Mouse (Mus musculus): Measurements from ENCODE around the gene Etnk1.
"Not testable (repeated sequence)": the region's sequence is repeated elsewhere in the genome, so short reads cannot be mapped to it uniquely, and the experiment has no call there.

The Etnk1 gene

GRCm38 (mm10) chr6:143170166-143170960 lies 3.3 kb downstream of the Etnk1 start:
- DNase-seq (ENCODE audit: low read depth in 2 of 2, low spot score in 2 of 2), result no peak

- no peak for DNase-seq (ENCODE audit: low read depth in 2 of 2, low spot score in 2 of 2)
Observed at GRCm38 (mm10) chr6:143171066-143171465, 4.0 kb downstream of the Etnk1 start.

- peak in 1 of 2 experiments; percentile 28 for DNase-seq (ENCODE audit: low read depth in 2 of 2, low spot score in 2 of 2)
Observed at GRCm38 (mm10) chr6:143171781-143172465, 4.9 kb downstream of the Etnk1 start.

DNA sequence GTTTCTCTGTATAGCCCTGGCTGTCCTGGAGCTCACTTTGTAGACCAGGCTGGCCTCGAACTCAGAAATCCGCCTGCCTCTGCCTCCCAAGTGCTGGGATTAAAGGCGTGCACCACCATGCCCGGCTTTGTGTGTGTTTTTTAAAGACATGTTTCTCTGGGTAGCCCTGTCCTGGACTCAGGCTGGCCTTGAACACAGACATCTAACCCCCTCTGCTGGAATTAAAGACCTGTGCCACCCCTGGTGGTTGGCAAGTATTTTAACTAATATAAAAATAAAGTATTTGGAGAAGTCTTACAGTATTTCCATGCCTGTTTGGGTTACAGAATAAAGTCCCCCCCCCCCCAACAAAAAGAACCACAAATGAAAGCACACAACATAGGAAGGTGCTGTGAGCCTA lies 5.7 kb downstream of the Etnk1 start:
- DNase-seq (ENCODE audit: low read depth in 2 of 2, low spot score in 2 of 2), result not testable (repeated sequence)

- no peak for DNase-seq (ENCODE audit: low read depth in 2 of 2, low spot score in 2 of 2)
Observed at GRCm38 (mm10) chr6:143174226-143174625, 7.2 kb downstream of the Etnk1 start.

- DNase-seq (ENCODE audit: low read depth in 2 of 2, low spot score in 2 of 2), result peak; percentile 16 to 44
Observed at GRCm38 (mm10) chr6:143174906-143175656, 8.1 kb downstream of the Etnk1 start.

DNA sequence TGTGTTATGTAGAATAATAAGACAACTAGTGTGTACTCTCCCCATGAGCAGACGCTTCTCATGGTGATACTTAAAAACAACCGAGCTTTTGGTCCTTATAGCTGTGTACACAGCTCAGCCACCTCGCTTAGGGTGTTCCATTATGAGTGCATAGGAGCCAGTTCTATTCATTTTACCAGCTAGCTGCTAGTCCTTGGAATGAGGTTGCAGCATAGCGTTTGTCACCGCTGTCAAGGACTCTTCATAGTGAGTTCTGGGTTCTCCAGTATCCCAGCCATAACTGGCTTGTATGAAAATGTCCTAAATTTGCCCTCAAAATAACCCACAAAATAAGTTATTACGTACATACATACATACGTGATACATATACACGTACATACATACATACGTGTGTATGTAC lies 9.1 kb downstream of the Etnk1 start:
- DNase-seq (ENCODE audit: low read depth in 2 of 2, low spot score in 2 of 2), result no peak

GRCm38 (mm10) chr6:143176591-143176990 lies 9.6 kb downstream of the Etnk1 start:
- no peak for DNase-seq (ENCODE audit: low read depth in 2 of 2, low spot score in 2 of 2)

- DNase-seq (ENCODE audit: low read depth in 2 of 2, low spot score in 2 of 2), result no peak
Observed at GRCm38 (mm10) chr6:143179181-143179580, 12.2 kb downstream of the Etnk1 start.

DNA sequence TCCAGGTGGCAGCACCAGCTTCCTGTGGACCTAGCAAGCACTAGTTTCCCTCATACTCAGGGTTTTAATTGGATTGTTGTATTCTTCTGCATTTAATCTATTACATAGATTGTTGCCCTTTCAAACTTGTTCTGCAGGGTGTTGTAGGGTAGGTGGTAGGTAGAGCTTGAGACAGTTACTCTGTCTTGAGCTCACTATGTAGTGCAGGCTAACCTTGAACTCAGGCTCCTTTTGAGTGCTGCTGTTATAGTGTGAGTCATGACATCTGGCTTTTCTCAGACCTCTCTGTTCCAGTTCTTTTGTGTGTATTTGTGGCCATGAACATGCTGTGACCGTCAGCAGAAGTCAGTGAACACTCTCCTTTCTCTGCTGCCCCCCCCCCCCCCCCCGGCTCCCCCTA lies 12.7 kb downstream of the Etnk1 start:
- no peak for DNase-seq (ENCODE audit: low read depth in 2 of 2, low spot score in 2 of 2)

DNA sequence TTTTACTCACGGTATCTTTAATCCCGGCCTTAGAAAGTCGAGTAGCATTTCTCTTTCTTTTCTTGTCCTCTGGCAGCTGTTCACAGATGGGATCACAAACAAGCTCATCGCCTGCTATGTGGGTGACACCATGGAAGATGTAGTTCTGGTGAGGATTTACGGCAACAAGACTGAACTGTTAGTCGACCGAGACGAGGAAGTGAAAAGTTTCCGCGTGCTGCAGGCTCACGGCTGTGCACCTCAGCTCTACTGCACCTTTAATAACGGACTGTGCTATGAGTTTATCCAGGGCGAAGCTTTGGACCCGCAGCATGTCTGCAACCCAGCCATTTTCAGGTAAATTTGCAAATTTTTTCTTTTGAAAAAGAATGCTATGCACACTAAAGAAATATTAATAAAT lies 13.5 kb downstream of the Etnk1 start:
- no peak for DNase-seq (ENCODE audit: low read depth in 2 of 2, low spot score in 2 of 2)

- no peak for DNase-seq (ENCODE audit: low read depth in 2 of 2, low spot score in 2 of 2)
Observed at GRCm38 (mm10) chr6:143184099-143184498, 17.1 kb downstream of the Etnk1 start.

GRCm38 (mm10) chr6:143184745-143185144 lies 17.7 kb downstream of the Etnk1 start:
- peak in 1 of 2 experiments; percentile 43 for DNase-seq (ENCODE audit: low read depth in 2 of 2, low spot score in 2 of 2)

DNA sequence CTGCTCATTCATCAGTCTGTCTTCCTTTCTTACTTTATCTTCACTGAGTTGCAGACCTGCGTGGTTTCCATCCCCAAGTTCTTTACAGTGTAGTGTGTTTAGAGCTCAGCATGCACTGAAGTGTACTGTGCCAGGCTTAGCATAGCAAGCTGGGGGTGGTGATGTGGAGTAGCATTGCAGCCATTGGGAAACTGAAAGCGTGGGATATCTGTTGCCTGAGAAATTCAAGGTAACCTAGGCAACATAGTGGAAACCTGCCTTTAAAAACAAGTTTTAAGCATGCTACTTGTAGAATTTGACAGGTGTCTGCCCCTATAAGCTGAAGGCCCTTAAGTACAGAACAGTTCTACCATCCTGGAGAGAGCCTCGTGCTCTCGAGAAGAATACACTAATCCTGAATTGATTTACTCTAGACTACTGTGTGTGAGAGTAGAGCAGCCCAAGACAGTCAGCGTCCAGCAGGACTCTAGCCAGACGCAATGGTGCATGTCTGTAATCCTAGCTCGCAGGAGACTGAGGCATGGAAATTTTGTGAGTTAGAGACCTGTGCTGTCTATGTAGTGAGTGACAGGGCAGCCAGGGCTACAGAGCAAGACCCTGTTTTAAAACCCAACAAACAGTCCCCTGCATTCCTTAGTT lies 23.9 kb downstream of the Etnk1 start:
- DNase-seq (ENCODE audit: low read depth in 2 of 2, low spot score in 2 of 2), result no peak

DNA sequence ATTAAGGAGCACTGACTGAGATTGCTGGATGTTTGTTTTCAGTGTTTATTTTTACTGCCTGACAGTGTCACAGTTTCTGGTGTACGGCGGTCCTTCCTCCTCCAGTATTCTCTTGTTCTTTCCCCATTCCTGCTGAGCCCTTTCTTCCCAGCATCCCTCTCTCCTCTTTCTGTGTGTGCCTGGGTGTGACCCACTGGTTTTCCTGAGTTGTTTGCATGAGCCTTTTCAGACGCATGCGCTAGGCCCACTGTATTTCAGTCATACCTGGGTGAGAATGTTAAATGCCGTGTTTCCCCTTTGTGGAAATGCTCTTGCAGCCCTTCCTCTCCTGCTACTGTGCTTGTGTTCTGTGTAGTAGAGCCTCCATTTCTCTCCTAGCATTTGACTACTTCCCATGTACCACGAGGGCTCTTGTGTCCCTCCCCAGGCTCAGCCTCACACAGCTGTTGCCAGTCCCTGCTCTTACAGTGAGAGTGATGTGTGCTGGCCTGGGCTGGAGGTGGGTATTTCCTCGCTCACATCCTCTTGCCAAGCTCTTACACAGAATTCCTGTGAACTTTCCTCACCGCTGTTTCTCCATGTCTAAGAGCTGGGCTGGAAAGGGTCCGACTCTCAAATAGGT lies 24.6 kb downstream of the Etnk1 start:
- DNase-seq (ENCODE audit: low read depth in 2 of 2, low spot score in 2 of 2), result no peak

GRCm38 (mm10) chr6:143192709-143193108 lies 25.7 kb downstream of the Etnk1 start:
- DNase-seq (ENCODE audit: low read depth in 2 of 2, low spot score in 2 of 2), result no peak

DNA sequence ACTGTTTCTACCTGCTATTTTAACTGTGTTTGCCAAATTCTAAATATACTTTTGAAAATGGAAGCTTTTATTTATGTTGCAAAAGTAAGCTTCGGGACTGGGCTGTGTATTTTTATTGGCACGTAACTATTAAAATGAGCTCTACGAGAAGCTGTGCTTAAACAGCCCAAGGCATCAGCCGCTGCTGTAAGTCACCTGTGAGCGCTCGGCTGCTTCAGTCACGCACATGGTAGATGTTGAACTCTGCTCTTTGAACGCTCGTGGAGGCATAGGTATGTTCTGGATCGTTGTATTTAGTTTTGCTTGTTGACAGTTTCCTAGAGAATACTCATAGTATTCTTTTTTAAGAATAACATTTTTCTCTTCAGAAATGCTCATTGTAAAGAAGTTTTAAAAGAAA lies 26.1 kb downstream of the Etnk1 start:
- DNase-seq (ENCODE audit: low read depth in 2 of 2, low spot score in 2 of 2), result no peak

- DNase-seq (ENCODE audit: low read depth in 2 of 2, low spot score in 2 of 2), result no peak
Observed at GRCm38 (mm10) chr6:143193641-143194040, 26.6 kb downstream of the Etnk1 start.

GRCm38 (mm10) chr6:143197053-143197452 lies 30.0 kb downstream of the Etnk1 start:
- DNase-seq (ENCODE audit: low read depth in 2 of 2, low spot score in 2 of 2), result no peak

GRCm38 (mm10) chr6:143198421-143198820 lies 31.4 kb downstream of the Etnk1 start:
- DNase-seq (ENCODE audit: low read depth in 2 of 2, low spot score in 2 of 2), result no peak

DNA sequence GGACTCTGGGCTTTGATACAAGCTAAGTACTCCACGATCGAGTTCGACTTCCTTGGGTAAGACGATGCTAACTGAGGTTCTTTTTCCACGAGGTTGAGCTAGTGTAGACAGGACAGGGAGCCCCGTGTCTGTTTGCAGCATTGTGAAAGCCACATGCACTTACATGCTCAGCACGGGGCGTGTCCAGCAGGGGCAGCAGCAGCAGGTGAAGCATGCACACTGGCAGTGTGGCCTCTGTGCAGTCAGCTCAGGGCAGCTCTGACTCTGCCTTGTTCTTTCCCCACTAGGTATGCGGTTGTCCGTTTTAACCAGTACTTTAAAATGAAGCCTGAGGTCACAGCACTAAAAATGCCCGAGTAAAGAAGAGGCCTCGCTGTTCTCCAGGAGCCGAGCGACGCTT lies 36.1 kb downstream of the Etnk1 start:
- DNase-seq (ENCODE audit: low read depth in 2 of 2, low spot score in 2 of 2), result no peak

Measured in CD8-positive naive resting alpha-beta T cell, adult 2 months (primary cell).